Mouse (Mus musculus) liver, adult (tissue): ENCODE measurements around the gene Zfp683.

Experiments
- GATA4 ChIP-seq: IDR thresholded peaks from 2 replicates; pipeline ENCODE4 v1.6.1; 2014; ENCODE audit warnings: mild to moderate bottlenecking, low read length; ENCODE audit not compliant: insufficient replicate concordance

Gene Zfp683

DNA sequence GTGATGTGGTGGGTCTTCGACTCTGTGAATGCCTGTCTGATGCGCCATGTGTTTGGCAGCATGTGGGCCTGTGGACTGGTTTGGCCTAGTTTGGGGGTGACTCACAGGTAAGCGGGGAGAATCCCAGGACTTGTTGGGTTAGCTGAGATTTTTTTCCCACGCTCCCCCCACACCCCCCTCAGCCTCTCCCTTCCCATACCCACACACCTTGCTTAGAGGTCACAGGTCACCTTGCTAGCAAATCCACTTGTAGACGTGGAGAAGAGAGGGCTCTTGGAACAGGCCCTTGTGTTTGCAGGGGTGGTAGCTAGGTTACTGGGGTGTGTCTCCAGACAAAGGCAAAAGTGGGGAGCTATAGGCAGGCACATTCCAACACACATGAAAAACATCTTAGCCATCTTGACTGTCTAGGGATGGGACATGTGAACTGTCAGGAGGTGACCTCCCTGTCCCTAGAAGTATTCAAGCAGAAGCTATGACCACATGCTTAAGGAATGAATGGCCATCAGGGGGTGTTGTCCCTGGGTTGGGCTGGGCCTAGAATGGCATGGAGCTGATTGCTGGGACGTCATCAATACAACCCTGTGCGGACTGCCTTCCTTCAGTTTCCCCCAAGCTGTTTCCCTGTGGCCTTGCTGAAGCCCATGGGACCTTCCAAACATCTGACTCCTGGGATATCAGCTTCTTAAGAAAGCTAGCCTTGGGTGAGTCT, 14.4 kb downstream of the Zfp683 start:
- no peak for TF ChIP-seq GATA4

- no peak for TF ChIP-seq GATA4
Observed at GRCm38 (mm10) chr4:134068793-134069580, 15.3 kb downstream of the Zfp683 start.

- TF ChIP-seq GATA4: no peak
Observed at GRCm38 (mm10) chr4:134078694-134079093, 25.1 kb downstream of the Zfp683 start.

GRCm38 (mm10) chr4:134080674-134081073, 27.0 kb downstream of the Zfp683 start:
- no peak for TF ChIP-seq GATA4

DNA sequence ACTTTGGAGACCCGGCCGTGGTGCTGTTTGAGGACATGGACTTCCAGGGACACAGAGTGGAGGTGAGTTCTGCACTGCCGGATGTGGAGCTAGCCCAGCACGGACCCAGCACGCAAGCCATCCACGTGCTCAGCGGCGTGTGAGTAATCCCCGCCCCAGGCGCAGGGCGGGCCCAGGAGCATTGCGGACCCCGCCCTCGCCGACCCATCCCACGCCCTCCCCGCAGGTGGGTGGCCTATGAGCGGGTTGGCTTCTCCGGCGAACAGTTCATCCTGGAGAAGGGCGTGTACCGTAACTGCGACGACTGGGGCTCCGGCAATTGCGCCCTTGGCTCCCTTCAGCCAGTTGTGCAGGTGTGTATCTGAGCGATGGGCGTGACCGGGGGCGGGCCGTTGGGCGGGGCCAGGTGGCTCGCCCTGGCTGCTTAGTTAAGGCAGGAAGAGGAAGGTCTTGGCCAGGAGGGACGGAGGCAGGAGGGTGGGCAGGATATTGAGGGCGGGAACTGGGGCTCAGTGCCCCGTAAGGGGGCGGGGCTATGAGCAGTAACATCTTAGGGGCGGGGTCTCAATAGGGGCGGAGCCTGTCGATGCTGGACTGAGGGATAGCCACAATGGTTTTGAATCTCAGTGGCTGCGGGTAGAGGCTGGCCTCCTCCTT, 28.2 kb downstream of the Zfp683 start:
- TF ChIP-seq GATA4: no peak

GRCm38 (mm10) chr4:134082460-134082859, 28.8 kb downstream of the Zfp683 start:
- TF ChIP-seq GATA4: no peak

DNA sequence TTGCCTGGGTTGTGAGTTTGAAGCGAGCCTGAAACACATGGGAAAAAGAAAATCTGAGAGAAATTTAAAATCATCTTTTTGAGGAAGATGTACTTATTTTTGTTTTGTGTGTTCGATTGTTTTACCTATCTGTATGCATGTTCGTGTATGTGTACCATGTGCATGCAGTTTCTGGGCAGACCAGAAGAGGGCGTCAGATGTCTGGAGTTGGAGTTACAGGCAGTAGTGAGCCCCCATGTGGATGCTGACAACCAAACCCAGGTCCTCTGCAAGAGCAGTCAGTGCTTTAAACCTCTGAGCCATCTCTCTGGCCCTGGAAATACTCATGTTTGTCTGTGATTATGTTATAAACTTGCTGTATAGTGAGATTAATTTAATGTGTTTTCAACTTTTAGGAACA, 31.4 kb downstream of the Zfp683 start:
- no peak for TF ChIP-seq GATA4

DNA sequence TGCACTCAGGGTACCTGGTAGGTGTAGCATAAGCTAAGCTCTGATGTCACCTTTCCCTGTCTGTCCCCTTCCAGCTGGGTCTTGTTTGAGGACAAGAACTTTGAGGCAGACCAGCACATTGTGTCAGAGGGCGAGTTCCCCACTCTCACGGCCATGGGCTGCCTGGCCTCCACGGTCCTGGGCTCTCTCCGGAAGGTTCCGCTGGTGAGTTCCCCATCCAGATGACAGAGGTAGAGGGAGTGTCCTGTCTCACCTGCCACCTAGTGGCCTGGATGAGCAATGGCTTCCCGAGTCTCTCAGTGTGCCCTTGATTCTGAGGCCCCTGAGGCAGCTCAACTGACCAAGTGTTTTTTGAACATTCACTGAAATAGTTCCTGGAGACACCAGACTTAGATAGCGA, 33.8 kb downstream of the Zfp683 start:
- no peak for TF ChIP-seq GATA4

DNA sequence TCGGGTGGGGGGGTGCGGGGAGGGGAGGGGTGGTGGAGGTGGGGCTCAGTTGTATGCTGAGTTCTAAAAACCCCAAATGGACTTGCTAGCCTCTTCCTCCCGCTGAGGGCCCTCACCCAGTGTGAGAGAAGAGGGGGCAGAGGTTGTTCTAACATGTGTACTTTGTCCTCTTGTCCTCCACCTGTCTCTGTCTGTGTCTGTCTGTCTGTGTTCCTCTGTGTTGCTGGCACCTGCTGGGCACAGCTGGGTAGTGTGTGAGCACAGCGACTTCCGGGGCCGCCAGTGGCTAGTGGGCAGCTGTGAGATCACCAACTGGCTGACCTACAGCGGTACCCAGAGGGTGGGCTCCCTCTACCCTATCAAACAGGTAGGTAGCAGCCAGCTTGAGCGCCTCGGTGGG, 35.4 kb downstream of the Zfp683 start:
- TF ChIP-seq GATA4: no peak

GRCm38 (mm10) chr4:134090521-134091224, 37.0 kb downstream of the Zfp683 start:
- TF ChIP-seq GATA4: no peak

- no peak for TF ChIP-seq GATA4
Observed at GRCm38 (mm10) chr4:134091225-134091529, 37.5 kb downstream of the Zfp683 start.

DNA sequence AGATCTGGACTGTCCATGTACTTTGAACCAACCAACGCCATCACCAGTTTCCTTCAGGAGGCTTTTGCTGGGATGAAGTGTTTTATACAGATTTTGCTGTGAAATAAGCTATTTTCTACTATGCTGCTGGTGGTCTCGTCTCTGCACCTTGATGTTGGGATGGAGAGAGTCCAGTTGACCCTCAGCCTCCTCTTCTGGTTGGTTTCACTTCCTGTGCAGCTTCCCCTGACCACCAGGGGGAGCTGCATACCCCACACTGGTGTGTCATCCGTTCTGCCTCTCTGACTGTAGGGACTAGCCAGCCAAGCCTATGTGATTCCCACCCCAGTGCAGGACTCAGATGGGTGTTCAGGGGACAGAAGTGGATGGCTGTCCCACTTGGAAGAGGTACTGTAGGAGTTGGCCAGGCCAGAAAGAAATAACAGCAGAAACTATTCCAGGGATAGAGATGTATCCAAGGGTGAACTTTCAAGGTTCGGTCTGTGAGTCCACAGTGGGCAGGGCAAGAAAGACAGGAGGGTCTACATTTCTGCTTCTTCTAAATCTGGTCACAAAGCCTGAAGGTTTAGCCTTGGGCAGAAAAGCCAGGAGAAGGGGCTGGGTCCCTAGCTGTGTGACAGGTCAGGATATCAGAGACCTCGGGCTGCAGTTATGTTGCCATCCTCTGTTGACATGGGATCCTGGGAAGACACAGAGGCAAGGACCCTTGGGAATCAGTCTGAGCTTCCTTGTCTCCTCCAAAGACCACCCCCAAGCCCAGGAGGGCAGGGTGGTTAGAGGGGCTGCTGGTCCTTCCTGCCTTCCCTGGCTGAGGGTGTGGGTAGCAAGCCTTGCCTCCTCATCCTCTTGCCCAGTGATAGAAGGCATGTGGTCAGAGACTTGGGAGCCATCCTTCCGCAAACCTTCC, 39.0 kb downstream of the Zfp683 start:
- no peak for TF ChIP-seq GATA4

- TF ChIP-seq GATA4: no peak
Observed at GRCm38 (mm10) chr4:134094004-134094564, 40.4 kb downstream of the Zfp683 start.

DNA sequence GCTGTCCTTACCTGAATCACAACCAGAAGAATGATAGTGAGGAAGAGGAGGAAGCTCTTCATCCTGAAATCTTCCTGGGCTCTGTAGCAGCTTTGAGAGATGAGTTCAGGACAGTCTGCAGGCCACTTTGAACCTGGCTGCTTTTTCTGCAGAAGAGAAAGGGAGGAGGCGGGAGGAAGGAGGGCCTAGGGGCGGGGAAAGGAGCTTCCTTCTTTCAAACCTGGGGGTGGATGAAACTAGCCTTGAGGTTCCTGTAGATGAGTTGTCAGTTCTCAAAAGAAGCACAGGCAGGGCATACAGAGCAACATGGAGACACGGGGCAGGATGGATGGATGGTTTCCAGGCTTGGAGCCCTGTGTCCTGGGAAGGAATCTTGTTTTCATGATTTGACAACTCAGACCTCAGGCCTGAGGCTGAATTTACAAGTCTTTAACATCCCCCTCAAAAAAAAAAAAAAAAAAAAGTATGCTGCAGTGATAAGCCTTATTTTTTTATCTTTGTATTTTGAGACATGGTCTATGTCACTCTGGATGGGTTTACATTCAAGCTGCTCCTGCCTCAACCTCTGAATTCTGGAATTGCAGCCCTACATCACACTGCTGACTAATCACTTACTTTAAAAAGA, 41.4 kb downstream of the Zfp683 start, which contains the start of gene Cd52:
Gene Cd52, minus strand, starts transcription at position 160 of the 625 bp plus-strand sequence.
- no peak for TF ChIP-seq GATA4

GRCm38 (mm10) chr4:134096120-134096519, 42.5 kb downstream of the Zfp683 start:
- TF ChIP-seq GATA4: no peak
